Mouse (Mus musculus) megakaryocyte, embryonic 14.5 days (primary cell): ENCODE measurements around the gene Ring1. TPM values are rescaled to one million over a fixed set of nuclear protein-coding genes. Genes with fewer than 3 reads are reported as not detected.
"Not testable (repeated sequence)": the region's sequence is repeated elsewhere in the genome, so short reads cannot be mapped to it uniquely, and the experiment has no call there.

Experiments
- H3K27me3 ChIP-seq: replicated peaks from 2 replicates; pipeline ENCODE3; 2012; ENCODE audit warnings: inconsistent platforms
- H3K36me3 ChIP-seq: replicated peaks from 2 replicates; pipeline ENCODE3; 2012; ENCODE audit warnings: low read length, inconsistent platforms, mixed read lengths
- H3K4me1 ChIP-seq: 2 replicates; pipeline ENCODE4 v1.6.1; 2012; ENCODE audit warnings: inconsistent platforms
- H3K4me3 ChIP-seq: replicated peaks from 2 replicates; pipeline ENCODE3; 2012; ENCODE audit warnings: moderate library complexity, mild to moderate bottlenecking, inconsistent platforms
- H3K9me3 ChIP-seq: 2 replicates; pipeline ENCODE4 v1.6.1; 2012; ENCODE audit warnings: inconsistent platforms
- FLI1 ChIP-seq: IDR thresholded peaks from 2 replicates; pipeline ENCODE4 v1.6.1; 2012; ENCODE audit warnings: low read length, inconsistent platforms, mixed read lengths
- GATA1 ChIP-seq: IDR thresholded peaks from 3 replicates; pipeline ENCODE4 v1.6.1; 2012; ENCODE audit warnings: mixed read lengths, low read length, inconsistent platforms, borderline replicate concordance
- polyA plus RNA-seq: library from polyadenylated mRNA; stranded (reverse); fragments of >175 nt; gene quantifications from 2 replicates; pipeline ENCODE4 v1.2.3, GENCODE M21; 2012; ENCODE audit warnings: low replicate concordance; ENCODE audit not compliant: insufficient read depth

The Ring1 gene
- polyA plus RNA-seq, 1 experiment = 24.9 TPM

- Histone ChIP-seq H3K4me3 (no peak overlapping the region), H3K36me3 (peaks cover 17% of the 10 kb centered on the region), H3K9me3 (no peaks in the 10 kb centered on the region)
These were observed 28.8 kb downstream of the Ring1 start for GRCm38 (mm10) chr17:33995651-33996050.

GRCm38 (mm10) chr17:33994959-33995358, 29.5 kb downstream of the Ring1 start:
- H3K9me3 ChIP-seq = no peaks in the 10 kb centered on the region
- TF ChIP-seq FLI1 (no peak), GATA1 (no peak)
- no peaks in the 10 kb centered on the region for H3K27me3 ChIP-seq
- peak overlapping the region; percentile 46 for H3K4me3 ChIP-seq
- H3K4me1 ChIP-seq = peaks cover 15% of the 10 kb centered on the region
- H3K36me3 ChIP-seq = peaks cover 17% of the 10 kb centered on the region

More at GRCm38 (mm10) chr17:33995651-33996050, 28.8 kb downstream of the Ring1 start:
- Histone ChIP-seq H3K27me3 (no peaks in the 10 kb centered on the region), H3K4me1 (peaks cover 15% of the 10 kb centered on the region)
- TF ChIP-seq FLI1 (no peak), GATA1 (no peak)

DNA sequence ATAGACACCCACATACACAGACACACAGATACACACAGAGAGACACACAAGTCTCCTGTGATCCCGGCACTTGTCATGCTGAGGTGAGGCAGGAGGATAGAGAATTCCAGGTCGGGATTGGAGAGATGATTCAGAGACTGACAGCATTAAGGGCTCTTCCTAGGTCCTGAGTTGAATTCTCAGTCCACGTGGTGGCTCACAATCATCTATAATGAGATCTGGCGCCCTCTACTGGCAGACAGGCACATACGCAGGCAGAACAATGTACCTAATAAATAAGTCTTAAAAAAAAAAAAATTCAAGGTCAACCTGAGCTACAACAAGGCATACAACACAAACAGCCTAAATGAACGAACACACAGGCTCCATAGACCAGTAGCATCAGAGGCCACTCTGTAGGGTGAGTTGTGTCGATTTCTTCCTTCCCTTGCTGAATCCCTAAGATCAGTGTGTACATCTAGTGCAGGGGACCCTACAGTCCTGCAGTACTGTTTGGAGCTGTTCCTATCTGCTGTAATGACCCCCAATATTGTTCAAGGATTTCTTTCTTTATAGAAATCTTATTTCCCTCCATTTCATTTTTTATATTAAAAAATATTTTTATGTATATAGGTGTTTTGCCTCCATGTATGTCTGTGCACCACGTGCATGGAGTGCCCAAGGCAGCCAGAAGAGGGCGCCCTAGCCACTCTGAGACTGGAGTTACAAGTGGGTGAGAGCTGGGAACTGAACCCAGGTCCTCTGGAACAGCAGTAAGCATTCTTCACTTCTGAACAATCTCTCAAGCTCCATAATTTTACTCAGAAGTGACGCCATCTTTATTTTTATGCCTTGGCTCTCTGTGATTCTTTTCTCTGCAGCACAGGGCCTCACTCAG, 32.5 kb downstream of the Ring1 start:
- no peak for TF ChIP-seq GATA1
- no peak for TF ChIP-seq FLI1
- Histone ChIP-seq H3K4me3 (peak overlapping the region; percentile 64), H3K9me3 (no peaks in the 10 kb centered on the region), H3K4me1 (peaks cover 15% of the 10 kb centered on the region), H3K36me3 (peaks cover 14% of the 10 kb centered on the region), H3K27me3 (peaks cover 19% of the 10 kb centered on the region)

- not testable (repeated sequence) for H3K9me3 ChIP-seq, H3K36me3 ChIP-seq, H3K4me3 ChIP-seq
- Histone ChIP-seq H3K4me1 (peaks cover 26% of the 10 kb centered on the region), H3K27me3 (peaks cover 33% of the 10 kb centered on the region)
These were observed 42.3 kb downstream of the Ring1 start for GRCm38 (mm10) chr17:33982136-33982535.

- not testable (repeated sequence) for H3K4me3 ChIP-seq
These were observed 43.1 kb downstream of the Ring1 start for GRCm38 (mm10) chr17:33981192-33981909.

GRCm38 (mm10) chr17:33980181-33981035, 44.1 kb downstream of the Ring1 start:
- H3K4me3 ChIP-seq = peak overlapping the region; percentile 4

More at GRCm38 (mm10) chr17:33981192-33981909, 43.1 kb downstream of the Ring1 start:
- H3K4me1 ChIP-seq = peaks cover 26% of the 10 kb centered on the region
- H3K27me3 ChIP-seq = peaks cover 30% of the 10 kb centered on the region
- not testable (repeated sequence) for H3K36me3 ChIP-seq, H3K9me3 ChIP-seq

DNA sequence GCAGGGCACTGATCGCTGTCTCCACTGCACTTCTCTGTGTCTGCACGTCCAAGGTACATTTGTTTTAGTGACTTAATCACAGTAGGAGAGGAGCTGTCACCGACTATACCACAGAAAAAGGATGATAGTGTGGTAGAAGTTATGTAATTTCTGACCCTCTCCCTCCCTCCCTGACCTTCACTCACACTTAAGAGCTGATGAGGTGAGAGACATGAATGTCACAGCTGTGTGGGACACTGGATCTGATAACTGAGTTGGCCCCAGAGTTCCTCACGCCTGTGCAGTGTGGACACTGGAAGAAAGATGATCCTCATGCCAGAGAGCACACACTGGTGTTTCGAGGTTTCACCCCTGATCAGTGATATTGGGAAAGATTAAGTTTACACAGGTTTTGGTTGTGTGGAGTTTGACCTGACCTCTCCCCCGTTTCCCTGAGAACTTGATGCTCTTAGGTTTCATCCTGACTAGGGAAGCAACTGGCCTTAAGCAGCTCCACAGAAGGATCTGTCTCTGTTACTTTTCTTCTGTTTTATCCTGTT, 44.9 kb downstream of the Ring1 start:
- no peaks in the 10 kb centered on the region for H3K36me3 ChIP-seq
- TF ChIP-seq FLI1 (no peak), GATA1 (no peak)
- peaks cover 27% of the 10 kb centered on the region for H3K27me3 ChIP-seq
- no peaks in the 10 kb centered on the region for H3K9me3 ChIP-seq
- H3K4me1 ChIP-seq = peaks cover 26% of the 10 kb centered on the region
- peak overlapping the region; percentile 92 for H3K4me3 ChIP-seq

More at GRCm38 (mm10) chr17:33980181-33981035, 44.1 kb downstream of the Ring1 start:
- H3K4me1 ChIP-seq = peaks cover 26% of the 10 kb centered on the region
- H3K9me3 ChIP-seq = no peaks in the 10 kb centered on the region
- peaks cover 27% of the 10 kb centered on the region for H3K27me3 ChIP-seq
- H3K36me3 ChIP-seq = no peaks in the 10 kb centered on the region
- no peak for TF ChIP-seq FLI1
- TF ChIP-seq GATA1 = no peak

DNA sequence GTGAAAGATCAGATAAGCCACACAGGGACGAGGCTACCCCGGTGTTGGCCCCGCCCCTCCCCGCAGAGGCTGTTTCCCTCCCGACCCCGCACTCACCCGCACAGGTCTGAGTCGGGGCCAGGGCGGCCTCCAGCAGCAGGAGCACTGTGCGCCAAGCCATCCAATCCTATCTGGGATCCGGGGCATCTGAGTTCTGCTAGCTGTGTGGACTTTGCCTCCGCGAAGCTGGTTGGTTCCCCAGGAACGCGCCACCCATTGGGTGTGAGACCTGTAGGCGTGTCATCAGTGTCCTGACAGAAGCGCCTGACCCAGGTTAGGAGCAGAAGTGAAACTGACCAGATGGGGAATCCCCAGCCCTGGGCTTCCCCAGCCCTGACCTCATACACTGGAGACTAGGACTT, 45.8 kb downstream of the Ring1 start:
- peaks cover 25% of the 10 kb centered on the region for H3K27me3 ChIP-seq
- TF ChIP-seq GATA1 = no peak
- TF ChIP-seq FLI1 = no peak
- no peaks in the 10 kb centered on the region for H3K9me3 ChIP-seq
- peak overlapping the region; percentile 92 for H3K4me3 ChIP-seq
- H3K36me3 ChIP-seq = no peaks in the 10 kb centered on the region
- peaks cover 31% of the 10 kb centered on the region for H3K4me1 ChIP-seq

DNA sequence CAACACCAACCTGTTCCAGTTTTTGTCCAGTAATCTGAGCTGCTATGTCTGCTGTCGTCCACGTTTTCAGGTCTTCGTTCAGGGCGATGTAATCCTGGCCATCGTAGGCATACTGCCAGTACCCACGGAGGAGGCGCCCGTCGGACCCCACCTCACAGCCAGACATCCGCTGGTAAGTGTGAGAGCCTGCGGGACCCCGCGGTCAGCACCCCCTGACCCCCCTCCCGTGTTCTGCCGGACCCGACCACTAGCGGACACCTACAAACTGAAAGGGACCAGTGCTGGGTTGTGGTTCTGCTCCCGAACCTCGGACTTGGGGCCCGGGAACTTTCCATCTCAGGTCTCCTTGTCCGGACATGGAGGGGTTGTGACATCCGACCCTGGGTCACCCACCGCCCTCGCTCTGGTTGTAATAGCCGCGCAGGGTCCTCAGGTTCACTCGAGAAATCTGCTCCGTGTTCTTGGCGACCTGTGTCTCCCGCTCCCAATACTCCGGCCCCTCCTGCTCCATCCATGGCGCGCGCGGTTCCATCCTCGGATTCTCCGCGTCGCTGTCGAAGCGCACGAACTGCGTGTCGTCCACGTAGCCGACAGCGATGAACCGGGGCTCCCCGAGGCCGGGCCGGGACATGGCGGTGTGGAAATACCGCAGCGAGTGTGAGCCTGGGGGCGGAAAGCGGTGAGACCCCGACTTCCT, 46.5 kb downstream of the Ring1 start:
- Histone ChIP-seq H3K4me1 (peaks cover 37% of the 10 kb centered on the region), H3K27me3 (peaks cover 23% of the 10 kb centered on the region), H3K4me3 (peak overlapping the region; percentile 92), H3K9me3 (no peaks in the 10 kb centered on the region), H3K36me3 (no peaks in the 10 kb centered on the region)
- TF ChIP-seq FLI1 (no peak), GATA1 (no peak)
